Mouse (Mus musculus) hematopoietic stem cell, adult 5-6 weeks (primary cell): Measurements from ENCODE around the gene Dvl2. TPM values are rescaled to one million over a fixed set of nuclear protein-coding genes. Genes with fewer than 3 reads are reported as not detected.
"Not testable (repeated sequence)": the region's sequence is repeated elsewhere in the genome, so short reads cannot be mapped to it uniquely, and the experiment has no call there.

Experiments used
- ATAC-seq, 2 experiments: fragments of 125-278 bp in 1 of 2; replicated peaks in 1 of 2; 2 replicates each; pipeline ENCODE4 v1.8.0; 2016 to 2017; ENCODE audit warnings: inconsistent platforms in 2 of 2, mild to moderate bottlenecking in 2 of 2, moderate number of reproducible peaks in 2 of 2, low read depth in 1 of 2, moderate TSS enrichment in 1 of 2; ENCODE audit not compliant: low FRiP score in 2 of 2, poor library complexity in 2 of 2, severe bottlenecking in 2 of 2, insufficient read depth in 1 of 2, low TSS enrichment in 1 of 2
- total RNA-seq: library from RNA; stranded (forward); fragments of 172-1452, 232-1000 nt; gene quantifications from 2 replicates; pipeline ENCODE4 v1.2.3, GENCODE M21; 2017

The Dvl2 gene
- total RNA-seq, 1 experiment from 2014 or later: 35.9 TPM

- no peak for ATAC-seq
These were observed 1.6 kb upstream of the Dvl2 start for GRCm38 (mm10) chr11:69998567-69999491.

DNA sequence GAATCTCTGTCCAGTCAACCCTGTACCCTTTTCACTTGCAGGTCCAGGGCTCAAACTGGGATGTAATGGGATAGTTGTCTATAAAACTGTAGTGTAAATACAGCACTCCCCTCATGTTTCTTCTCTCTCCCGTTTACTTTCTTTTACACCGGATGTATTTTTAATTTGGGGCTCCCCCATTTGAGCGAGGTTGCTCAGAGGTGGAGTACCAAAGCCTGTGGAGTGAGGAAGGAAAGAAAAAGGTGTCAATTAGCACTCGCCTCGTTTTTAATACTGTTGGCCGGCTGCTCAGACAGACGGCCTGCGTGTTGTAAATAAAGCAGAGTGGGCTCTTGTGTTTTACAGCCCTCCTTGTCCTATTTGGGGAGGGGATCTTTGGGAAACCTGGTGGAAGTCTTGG is 729 bp upstream of the Dvl2 start:
- no peak for ATAC-seq

DNA sequence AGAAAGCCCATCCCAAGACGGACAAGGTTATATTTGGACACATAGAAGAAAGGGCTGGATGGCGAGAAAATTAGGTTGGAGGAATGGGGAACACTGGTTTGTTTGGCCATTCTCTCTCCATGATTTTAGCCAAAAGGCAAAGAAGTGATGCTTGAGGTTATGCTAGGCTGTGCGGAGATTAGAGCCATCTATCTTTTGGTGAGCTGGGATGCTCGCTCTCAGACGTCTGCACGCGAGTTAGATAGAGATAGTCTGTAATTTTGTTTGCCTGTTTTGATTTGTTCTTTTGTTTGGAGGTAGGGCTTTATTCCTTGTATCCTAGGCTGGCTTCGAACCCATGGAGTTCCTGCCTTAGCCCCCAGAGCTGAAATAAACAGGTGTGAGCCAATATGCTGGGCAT is 764 bp downstream of the Dvl2 start:
- ATAC-seq: no peak

DNA sequence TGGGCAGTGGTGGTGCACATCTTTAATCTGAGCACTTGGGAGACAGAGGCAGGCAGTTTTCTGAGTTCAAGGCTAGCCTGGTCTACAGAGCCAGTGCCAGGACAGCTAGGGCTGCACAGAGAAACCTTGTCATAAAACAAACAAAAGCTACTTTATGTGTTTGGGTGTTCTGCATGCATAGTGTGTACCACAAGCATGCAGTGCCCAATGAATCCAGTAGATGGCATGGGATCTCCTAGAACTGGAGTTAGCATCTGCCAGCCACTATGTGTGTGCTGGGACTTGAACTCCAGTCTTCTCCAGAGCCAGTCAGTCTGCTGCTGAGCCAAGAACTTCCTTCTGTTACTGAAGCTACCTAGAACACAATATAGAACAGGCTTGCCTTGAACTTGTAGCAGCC is 1.5 kb downstream of the Dvl2 start:
- ATAC-seq: 0 out of 4 replicates have a peak, but pooled peaks of 1 of the 2 experiments have one; percentile 14

GRCm38 (mm10) chr11:70002471-70002870 is 2.1 kb downstream of the Dvl2 start:
- ATAC-seq: no peak

DNA sequence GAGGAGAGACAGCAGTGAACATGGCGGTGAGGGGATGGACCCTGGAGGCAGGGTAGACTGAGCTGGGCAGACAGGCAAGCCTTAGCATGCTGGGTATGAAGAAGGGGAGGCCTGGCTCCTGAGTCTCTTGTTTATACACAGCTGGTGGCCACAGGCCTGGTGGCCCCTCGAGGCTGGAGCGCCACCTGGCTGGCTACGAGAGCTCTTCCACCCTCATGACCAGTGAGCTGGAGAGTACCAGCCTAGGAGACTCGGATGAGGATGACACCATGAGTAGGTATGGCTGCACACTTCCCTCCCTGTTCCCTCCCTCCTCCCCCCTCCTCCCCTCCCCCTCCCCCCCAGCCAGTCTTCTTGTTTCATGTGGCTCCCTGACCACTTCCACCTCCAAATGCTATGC is 5.1 kb downstream of the Dvl2 start:
- peak; percentile 26 to 28; a peak in 1 of 4 replicates for ATAC-seq

- ATAC-seq: no peak
These were observed 9.6 kb downstream of the Dvl2 start for GRCm38 (mm10) chr11:70010033-70010432.

GRCm38 (mm10) chr11:70010548-70010947 is 10.2 kb downstream of the Dvl2 start:
- ATAC-seq: no peak

- ATAC-seq: no peak
These were observed 10.6 kb downstream of the Dvl2 start for GRCm38 (mm10) chr11:70010961-70011360.

DNA sequence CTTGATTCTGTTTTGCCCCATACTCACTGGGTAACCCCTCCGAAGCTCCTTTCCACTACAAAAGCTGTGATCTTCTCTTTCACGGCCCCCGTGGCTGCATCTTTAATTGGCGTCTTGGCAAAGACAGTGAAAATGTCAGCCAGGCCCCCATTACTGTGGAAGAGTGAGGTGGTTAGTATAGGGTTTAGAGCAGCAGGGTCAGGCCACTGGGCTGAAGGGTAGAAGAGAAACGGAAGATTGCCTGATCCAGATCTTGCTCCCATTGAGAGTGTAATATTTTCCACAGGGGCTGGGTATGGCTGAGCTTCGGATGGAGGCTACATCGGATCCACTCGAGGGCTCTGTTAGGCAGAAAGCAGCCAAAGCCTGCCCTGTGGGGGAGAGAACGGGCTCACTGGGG is 12.5 kb downstream of the Dvl2 start:
- no peak for ATAC-seq

DNA sequence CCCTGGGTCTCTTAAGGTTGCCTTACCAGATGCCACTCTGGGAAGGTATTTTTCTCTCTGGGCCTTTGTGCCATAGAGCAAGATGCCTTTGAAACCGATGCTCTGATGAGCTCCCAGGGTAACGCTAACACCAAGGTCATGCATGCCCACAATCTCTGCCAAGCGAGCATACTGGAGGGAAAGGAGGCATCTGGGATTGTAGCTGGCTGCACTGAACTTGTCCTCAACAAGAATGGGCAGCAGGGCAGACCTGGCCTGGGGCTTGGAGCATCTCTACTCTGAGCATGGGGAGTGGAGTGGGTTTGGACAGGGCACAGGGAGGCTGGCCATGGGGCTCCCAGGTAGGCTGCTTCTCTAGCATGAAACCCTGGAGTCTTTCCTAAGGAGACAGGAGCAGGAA is 13.0 kb downstream of the Dvl2 start:
- no peak for ATAC-seq

- ATAC-seq: no peak
These were observed 13.7 kb downstream of the Dvl2 start for GRCm38 (mm10) chr11:70014051-70014450.

GRCm38 (mm10) chr11:70014880-70015558 is 14.6 kb downstream of the Dvl2 start, which contains the start of gene Acadvl:
Gene Acadvl (minus strand): TSS chr11:70015411.
- peak; percentile 84 to 88 for ATAC-seq

- no peak for ATAC-seq
These were observed 15.3 kb downstream of the Dvl2 start for GRCm38 (mm10) chr11:70015677-70016076.

DNA sequence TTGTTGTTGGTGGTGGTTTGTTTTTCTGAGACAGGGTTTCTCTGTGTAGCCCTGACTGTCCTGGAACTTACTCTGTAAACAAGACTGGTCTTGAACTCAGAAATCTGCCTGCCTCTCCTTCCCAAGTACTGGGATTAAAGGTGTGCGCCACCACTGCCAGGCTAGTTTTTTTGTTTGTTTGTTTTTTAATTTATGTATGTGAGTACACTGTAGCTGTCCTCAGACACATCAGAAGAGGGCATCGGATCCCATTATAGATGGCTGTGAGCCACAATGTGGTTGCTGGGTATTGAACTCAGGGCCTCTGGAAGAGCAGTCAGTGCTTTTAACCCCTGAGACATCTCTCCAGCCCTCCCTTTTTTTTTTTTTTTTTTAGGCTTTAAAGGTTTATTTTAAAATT is 15.8 kb downstream of the Dvl2 start:
- ATAC-seq: not testable (repeated sequence)

DNA sequence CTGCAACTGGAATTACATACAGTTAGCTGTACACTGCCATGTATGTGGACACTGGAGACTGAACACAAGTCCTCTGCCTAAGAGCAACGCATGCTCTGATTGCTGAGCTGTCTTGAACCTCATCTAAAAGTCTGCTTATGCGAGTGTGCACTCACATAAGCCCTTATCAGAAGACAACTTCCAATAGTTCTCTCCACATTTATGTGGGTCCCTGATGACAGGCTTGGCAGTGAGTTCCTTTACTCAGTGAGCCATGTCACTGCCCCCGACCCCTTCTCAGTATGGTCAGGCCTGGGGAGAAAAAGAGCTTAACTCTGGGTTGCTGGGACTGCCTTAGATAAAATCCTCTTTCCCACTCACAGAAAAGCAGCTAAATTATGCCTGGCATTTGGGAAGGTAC is 16.3 kb downstream of the Dvl2 start, which contains the start of gene Dlg4:
Dlg4 (plus strand) TSS at position 274 of the 400 bp plus-strand sequence.
- ATAC-seq: no peak

DNA sequence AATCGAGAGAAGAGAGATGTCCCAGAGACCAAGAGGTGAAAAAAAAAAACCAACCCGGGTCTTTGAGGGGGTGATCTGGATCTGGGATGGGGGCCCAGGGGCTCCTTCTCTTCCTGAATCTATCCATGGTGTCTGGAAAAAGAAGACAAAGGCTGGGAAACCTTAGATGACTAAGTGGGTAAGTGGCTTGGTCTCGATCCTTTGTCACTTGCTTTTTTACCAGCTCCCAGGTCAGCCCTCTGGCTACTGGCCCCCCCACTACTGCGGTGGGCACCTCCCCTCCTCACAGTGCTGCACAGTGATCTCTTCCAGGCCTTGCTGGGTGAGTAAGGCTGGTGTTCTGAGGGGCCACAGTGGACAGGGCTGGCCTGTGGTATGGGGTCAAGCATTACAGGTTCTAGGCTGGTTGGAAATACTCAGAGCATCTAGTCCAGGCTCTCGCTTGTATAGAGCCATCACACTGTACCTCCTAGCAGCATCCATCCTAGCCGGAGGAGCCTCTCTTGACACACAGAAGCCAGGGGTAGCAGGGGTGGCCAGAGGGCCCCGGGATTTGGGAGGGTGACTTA is 16.9 kb downstream of the Dvl2 start:
- ATAC-seq: no peak
